Mouse (Mus musculus) erythroblast, adult 5-6 weeks (primary cell): ENCODE measurements around the gene Setd1b. TPM values are rescaled to one million over a fixed set of nuclear protein-coding genes. Genes with fewer than 3 reads are reported as not detected.

Experiments used
- ATAC-seq: replicated peaks from 2 replicates; pipeline ENCODE4 v1.8.0; 2016; ENCODE audit warnings: moderate number of reproducible peaks, mild to moderate bottlenecking, moderate TSS enrichment, inconsistent platforms; ENCODE audit not compliant: poor library complexity, low FRiP score, severe bottlenecking
- total RNA-seq, 2 experiments: library from RNA; stranded (forward) in 1 of 2; stranded (reverse) in 1 of 2; fragments of 150-400 nt in 1 of 2; fragments of 200-764, 138-1000 nt in 1 of 2; gene quantifications; 2 replicates each; pipeline versions ENCODE4 v1.2.3 to v1.2.4; 2015 to 2017; ENCODE audit warnings: low replicate concordance in 2 of 2

Gene Setd1b
- total RNA-seq (2015; ENCODE audit: low replicate concordance) = 15.6 and 19.2 TPM in 2 replicates
- 5.5 and 7.7 TPM in 2 replicates for total RNA-seq (2017; ENCODE audit: low replicate concordance)

DNA sequence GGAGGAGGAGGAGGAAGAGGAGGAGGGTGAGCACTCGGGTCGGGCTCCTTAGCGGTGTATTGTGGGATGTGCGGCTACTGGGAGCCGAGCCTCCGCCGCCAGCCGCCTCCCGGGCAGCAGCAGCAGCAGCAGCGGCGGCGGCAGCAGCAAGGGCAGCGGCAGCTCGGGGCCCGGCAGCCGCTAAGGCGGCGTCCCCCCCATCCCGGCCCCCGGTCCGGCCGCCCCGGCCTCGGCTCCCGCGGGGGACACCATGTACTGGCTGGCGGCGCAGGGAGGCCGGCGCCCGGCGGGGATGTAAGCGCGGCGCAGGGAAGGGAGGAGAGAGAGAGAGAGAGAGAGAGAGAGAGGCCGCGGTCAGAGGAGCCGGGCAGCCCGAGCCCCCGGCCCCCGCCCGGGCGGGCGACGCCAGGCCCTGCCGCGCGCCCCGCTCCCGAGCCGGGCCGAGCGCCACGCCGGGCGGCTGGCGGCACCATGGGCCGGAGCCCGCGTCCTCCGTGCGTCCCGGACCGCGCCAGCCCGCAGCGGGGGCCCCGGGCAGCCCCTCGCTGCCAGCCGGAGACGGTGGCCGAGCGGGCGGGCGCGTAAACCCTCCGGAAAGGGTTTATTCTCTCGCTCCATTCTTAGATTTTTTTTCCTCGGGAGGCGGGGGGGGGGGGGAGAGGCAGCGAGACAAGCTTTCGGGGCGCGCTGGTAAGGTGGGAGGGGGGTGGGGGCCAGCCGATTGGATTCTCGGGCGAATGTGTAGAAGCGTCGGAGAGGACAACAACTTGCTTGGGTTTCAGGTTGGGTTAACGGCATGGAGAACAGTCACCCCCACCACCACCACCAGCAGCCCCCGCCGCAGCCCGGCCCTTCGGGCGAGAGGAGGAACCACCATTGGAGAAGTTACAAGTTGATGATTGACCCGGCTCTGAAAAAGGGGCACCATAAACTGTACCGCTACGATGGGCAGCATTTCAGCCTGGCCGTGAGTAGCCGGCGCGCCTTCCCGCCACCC is at the start of gene Setd1b:
TSS of gene Setd1b (plus strand) at position 33 of the 997 bp plus-strand sequence.
- 0 out of 2 replicates have a peak, but pooled peaks have one; percentile 11 for ATAC-seq

- ATAC-seq = peak; percentile 73
Measured at GRCm38 (mm10) chr5:123093077-123093633, 48.8 kb upstream of the Setd1b start.

DNA sequence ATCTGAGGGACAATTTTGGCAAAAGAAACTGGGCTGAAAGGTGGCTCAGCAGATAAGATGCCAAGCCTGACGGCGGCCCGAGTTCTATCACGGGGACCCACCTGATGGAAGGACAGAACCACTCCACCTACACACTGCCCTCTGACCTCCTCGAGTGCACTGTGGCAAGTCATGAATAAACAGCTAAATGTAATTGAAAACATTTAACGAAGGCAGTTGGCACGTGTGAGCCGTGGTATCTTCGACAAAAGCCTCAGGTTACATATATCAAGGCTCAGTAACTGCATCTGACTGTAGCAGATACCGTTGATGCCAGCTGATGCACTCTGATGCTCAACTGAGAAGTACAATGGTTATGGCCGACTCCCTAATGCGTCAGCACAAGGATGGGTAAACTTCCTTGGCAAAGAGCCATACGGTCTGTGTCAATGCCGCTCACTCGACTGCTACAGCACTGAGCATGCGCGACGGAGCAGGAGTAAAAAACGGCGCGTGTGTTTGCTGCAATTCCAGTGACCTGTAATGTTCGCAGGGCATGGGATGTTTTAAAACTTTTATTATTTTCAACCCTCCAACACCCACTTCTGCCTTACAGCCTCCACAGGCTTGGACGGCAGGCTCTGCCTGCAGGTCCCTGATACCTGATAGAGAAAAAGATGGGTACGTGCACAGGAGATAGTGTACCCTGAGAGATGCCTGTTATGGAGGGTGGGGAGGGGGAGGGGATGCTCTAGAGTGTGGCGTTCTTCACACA is 47.6 kb upstream of the Setd1b start:
- peak; percentile 81 for ATAC-seq

DNA sequence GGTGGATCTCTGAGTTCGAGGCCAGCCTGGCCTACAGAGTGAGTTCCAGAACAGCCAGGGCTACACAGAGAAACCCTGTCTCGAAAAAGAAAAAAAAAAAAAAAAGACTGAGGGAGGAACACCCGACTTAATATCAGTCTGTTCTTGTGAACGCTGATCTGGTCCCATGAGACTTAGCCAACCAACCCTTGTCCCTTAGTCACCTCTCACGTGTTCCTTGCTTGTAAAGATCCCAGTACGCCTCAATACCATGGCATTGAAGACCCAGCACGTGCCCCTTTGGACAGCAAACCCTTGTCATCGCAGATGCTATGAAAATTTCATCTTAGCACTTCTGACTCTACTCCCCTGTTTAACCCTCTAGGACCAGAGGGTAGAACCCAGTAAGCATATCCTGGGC is 45.7 kb upstream of the Setd1b start:
- ATAC-seq = no peak

GRCm38 (mm10) chr5:123098487-123098886 is 43.5 kb upstream of the Setd1b start:
- ATAC-seq = no peak

- no peak for ATAC-seq
Measured at GRCm38 (mm10) chr5:123102376-123102775, 39.6 kb upstream of the Setd1b start.

- no peak for ATAC-seq
Measured at GRCm38 (mm10) chr5:123103556-123103955, 38.4 kb upstream of the Setd1b start.

DNA sequence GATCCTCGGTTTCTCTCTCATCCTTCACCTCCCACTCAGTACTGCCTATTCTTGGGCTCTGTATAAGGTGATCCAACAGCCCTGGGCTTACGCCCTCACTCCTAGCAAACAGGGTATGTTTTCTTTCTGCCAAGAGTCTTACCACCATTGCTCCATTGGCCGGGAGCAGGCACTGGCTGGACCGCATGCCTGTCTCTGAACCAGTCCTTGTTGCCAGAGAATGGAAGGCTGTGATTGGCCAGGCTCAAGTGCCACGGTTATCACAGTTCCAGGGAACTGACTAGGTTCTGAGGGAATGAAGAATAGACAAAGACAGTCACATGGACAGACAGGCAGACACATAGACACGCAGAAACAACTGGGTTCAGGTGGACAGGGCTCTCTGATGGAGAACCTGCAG is 37.2 kb upstream of the Setd1b start:
- no peak for ATAC-seq

DNA sequence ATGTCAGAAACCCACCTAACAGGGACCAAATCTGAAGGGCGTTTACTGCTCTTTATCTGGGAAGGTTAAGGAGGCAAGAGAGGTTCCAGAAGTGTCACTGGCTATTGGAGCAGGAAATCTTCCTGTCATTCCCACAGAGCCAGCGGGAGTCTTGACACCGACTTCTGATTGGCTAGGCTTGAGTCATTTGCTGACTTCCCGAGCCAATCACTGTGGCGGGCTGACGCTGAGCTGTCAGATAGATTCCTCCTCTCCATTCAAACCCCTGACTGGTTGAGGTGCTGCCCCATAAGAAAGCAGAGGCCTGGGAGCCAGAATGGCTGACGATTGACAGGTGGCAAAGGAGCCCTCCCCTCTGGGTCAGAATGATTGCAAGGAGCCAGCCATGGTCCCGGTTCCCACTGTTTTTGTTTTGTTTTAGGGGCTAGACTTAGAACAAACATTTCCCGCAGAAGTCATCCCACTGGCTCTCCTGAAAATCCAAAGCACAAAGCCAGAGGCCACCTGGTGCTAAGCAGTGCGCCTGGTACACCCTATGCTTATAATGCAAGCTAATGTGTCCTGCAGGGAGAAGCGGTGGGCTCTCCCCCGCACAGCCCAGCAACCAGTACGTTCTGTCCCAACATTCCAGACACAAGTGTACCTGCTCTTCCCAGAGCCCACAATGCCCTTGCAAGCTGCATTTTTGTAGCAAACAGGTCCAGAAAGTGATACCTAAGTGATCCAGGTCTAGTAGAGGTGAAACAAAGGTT is 32.4 kb upstream of the Setd1b start:
- ATAC-seq = no peak

GRCm38 (mm10) chr5:123110296-123110721 is 31.7 kb upstream of the Setd1b start:
- ATAC-seq = no peak

DNA sequence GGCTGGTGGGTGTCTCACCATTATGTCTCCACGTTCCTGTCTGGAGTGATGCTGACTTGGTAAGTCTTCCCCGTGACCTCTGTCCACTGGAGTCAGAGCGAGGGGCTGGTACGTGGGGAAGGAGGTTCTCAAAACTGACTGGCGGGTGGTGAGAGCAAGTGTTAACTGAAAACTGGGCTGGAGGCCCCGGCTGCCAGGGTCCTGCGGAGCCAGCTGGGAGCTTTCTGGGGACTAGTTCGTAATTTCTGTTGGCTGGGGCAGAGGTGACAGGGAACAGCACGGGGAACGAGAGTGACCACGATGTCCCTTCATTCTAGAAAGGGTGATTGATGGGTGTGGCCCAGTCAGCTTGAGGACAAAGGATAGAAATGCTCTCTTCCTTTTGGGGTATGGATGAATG is 27.9 kb upstream of the Setd1b start:
- ATAC-seq = no peak

DNA sequence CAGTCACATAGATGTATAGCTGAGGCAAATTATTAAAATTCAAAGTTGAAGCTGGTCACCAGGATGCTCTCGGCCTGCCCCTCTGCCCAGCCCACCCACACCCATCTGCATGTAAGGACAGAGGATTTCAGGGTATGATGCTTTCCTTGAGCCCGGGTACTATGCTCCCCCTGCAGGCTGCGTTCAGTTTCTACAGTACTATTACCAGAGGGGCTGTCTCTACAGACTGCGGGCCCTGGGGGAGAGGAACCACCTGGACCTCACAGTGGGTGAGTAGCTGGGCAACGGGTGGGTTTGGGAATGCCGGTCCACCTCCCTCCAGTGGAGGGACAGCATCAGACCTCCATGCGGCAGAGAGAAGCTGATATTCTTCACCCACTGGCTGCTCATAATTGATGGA is 27.1 kb upstream of the Setd1b start:
- no peak for ATAC-seq

- no peak for ATAC-seq
Measured at GRCm38 (mm10) chr5:123116080-123116479, 25.9 kb upstream of the Setd1b start.

- peak; percentile 76 for ATAC-seq
Measured at GRCm38 (mm10) chr5:123117257-123117656, 24.7 kb upstream of the Setd1b start.

DNA sequence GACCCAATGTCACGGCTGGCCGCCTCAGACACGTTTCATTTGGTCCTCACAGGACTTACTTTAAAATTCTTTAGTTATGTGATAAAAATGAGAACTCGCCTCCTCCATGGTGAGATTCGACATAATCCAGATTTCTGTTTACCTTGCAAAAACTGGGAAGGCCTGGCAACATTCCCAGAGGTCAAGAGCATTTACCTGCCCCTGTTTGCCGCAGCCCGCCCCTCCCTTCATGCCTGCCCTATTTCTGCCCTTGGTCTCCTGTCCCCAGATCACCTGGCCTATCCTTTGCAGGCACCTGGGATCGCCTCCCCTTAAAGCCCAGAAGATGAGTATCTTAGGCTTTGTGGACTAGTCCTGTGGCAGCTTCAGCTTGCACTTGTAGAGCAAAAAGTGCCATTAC is 24.2 kb upstream of the Setd1b start:
- no peak for ATAC-seq

- no peak for ATAC-seq
Measured at GRCm38 (mm10) chr5:123118826-123119225, 23.2 kb upstream of the Setd1b start.

- no peak for ATAC-seq
Measured at GRCm38 (mm10) chr5:123120624-123121215, 21.3 kb upstream of the Setd1b start.

GRCm38 (mm10) chr5:123122181-123122580 is 19.8 kb upstream of the Setd1b start:
- no peak for ATAC-seq

- ATAC-seq = no peak
Measured at GRCm38 (mm10) chr5:123125105-123125504, 16.9 kb upstream of the Setd1b start.
